Mouse (Mus musculus) fibroblast of lung, adult 2 months (primary cell): ENCODE measurements around the gene Gm7694.
A peak's percentile ranks its signal among the peaks of the same experiment; 100 is the strongest.

Experiments used
- DNase-seq: peaks from one replicate; pipeline ENCODE4 v3.0.0-alpha.2; 2011; ENCODE audit warnings: low read depth

Gene Gm7694

GRCm38 (mm10) chr1:170282415-170283129, 23.6 kb downstream of the Gm7694 start:
- no peak for DNase-seq

- no peak for DNase-seq
Measured at GRCm38 (mm10) chr1:170277016-170277415, 29.1 kb downstream of the Gm7694 start, which contains the start of gene Sh2d1b1. Gene Sh2d1b1, plus strand, starts transcription at chr1:170277320.

- DNase-seq = no peak
Measured at GRCm38 (mm10) chr1:170273252-170273651, 32.9 kb downstream of the Gm7694 start.

- DNase-seq = no peak
Measured at GRCm38 (mm10) chr1:170270696-170271095, 35.4 kb downstream of the Gm7694 start.

- DNase-seq = no peak
Measured at GRCm38 (mm10) chr1:170270281-170270680, 35.9 kb downstream of the Gm7694 start.

GRCm38 (mm10) chr1:170255560-170255910, 50.6 kb downstream of the Gm7694 start:
- peak; percentile 70 for DNase-seq

- DNase-seq = no peak
Measured at GRCm38 (mm10) chr1:170254893-170255559, 51.1 kb downstream of the Gm7694 start.
